Mouse (Mus musculus): ENCODE results near the gene Nlk. TPM values are rescaled to one million over a fixed set of nuclear protein-coding genes. Genes with fewer than 3 reads are reported as not detected.

The Nlk gene
- polyA plus RNA-seq, 1 experiment from 2014 or later = 6.1 TPM

GRCm38 (mm10) chr11:78521880-78522279 is 175.3 kb downstream of the Nlk start:
- Histone ChIP-seq H3K9ac (replicated peaks) (no peak overlapping the region), H3K4me1 (ENCODE audit: insufficient read depth) (no peaks in the 10 kb centered on the region), H3K4me2 (ENCODE audit: low read depth, low read length) (no peak overlapping the region), H3K9me3 (ENCODE audit: low read length) (no peaks in the 10 kb centered on the region), H3K4me3 (ENCODE audit: low read depth, low read length) (no peak overlapping the region), H3K27me3 (ENCODE audit: insufficient read depth, low read length) (no peaks in the 10 kb centered on the region), H3K27ac (ENCODE audit: low read depth) (no peak overlapping the region), H3K36me3 (replicated peaks; ENCODE audit: insufficient read depth, low read length) (peaks cover 75% of the 10 kb centered on the region)
- WGBS (ENCODE audit: insufficient replicate concordance) = 87% methylated on average over 3 of the region's 3 CpGs
- no peak for ATAC-seq
- no peak for DNase-seq
- TF ChIP-seq CTCF (IDR thresholded peaks at IDR 0.05; ENCODE audit: low read depth) = no peak
- no peak for TF ChIP-seq EP300 (IDR thresholded peaks at IDR 0.05; ENCODE audit: low read depth)

GRCm38 (mm10) chr11:78518931-78519330 is 178.2 kb downstream of the Nlk start:
- Histone ChIP-seq H3K9ac (replicated peaks) (no peak overlapping the region), H3K9me3 (ENCODE audit: low read length) (no peaks in the 10 kb centered on the region), H3K4me1 (ENCODE audit: insufficient read depth) (peaks cover 2% of the 10 kb centered on the region; the same call in 1 of the 2 replicates), H3K36me3 (replicated peaks; ENCODE audit: insufficient read depth, low read length) (peaks cover 70% of the 10 kb centered on the region), H3K4me2 (ENCODE audit: low read depth, low read length) (no peak overlapping the region), H3K4me3 (ENCODE audit: low read depth, low read length) (no peak overlapping the region), H3K27me3 (ENCODE audit: insufficient read depth, low read length) (no peaks in the 10 kb centered on the region), H3K27ac (ENCODE audit: low read depth) (no peak overlapping the region)
- ATAC-seq (no peak), DNase-seq (no peak)
- TF ChIP-seq CTCF (IDR thresholded peaks at IDR 0.05; ENCODE audit: low read depth) (no peak), EP300 (IDR thresholded peaks at IDR 0.05; ENCODE audit: low read depth) (no peak)
- 90% methylated on average over 10 of the region's 10 CpGs for WGBS (ENCODE audit: insufficient replicate concordance)

Other genes with a start within 250 kb of the Nlk start
- 20.5 and 22.3 TPM in 2 replicates for gene Slc46a1, start 231.7 kb downstream of the Nlk start, polyA plus RNA-seq (2015; fragmentation: Nextera tagmentation; extraction: Ambion mirVana)
- gene Sarm1, start 199.6 kb downstream of the Nlk start, polyA plus RNA-seq (2015; fragmentation: Nextera tagmentation; extraction: Ambion mirVana) = 0.14 and 0.21 TPM in 2 replicates
- gene Vtn, start 198.3 kb downstream of the Nlk start, polyA plus RNA-seq (2015; fragmentation: Nextera tagmentation; extraction: Ambion mirVana) = 2,013 and 2,040 TPM in 2 replicates
- 0.11 and 0.16 TPM in 2 replicates for gene Sebox, start 193.9 kb downstream of the Nlk start, polyA plus RNA-seq (2015; fragmentation: Nextera tagmentation; extraction: Ambion mirVana)
- 21.1 TPM in 2 replicates for gene Tmem199, start 185.2 kb downstream of the Nlk start, polyA plus RNA-seq (2015; fragmentation: Nextera tagmentation; extraction: Ambion mirVana)
- 94.2 and 96.6 TPM in 2 replicates for gene Poldip2, start 185.2 kb downstream of the Nlk start, polyA plus RNA-seq (2015; fragmentation: Nextera tagmentation; extraction: Ambion mirVana)
- gene Tnfaip1, start 161.0 kb downstream of the Nlk start, polyA plus RNA-seq (2015; fragmentation: Nextera tagmentation; extraction: Ambion mirVana) = 12.9 and 13.1 TPM in 2 replicates
- gene Ift20, start 161.0 kb downstream of the Nlk start, polyA plus RNA-seq (2015; fragmentation: Nextera tagmentation; extraction: Ambion mirVana) = 82.3 and 85.1 TPM in 2 replicates
- gene Tmem97, start 146.6 kb downstream of the Nlk start, polyA plus RNA-seq (2015; fragmentation: Nextera tagmentation; extraction: Ambion mirVana) = 79.2 and 81.5 TPM in 2 replicates
- 19.0 and 20.1 TPM in 2 replicates for gene Ccnq, start 54.4 kb upstream of the Nlk start, polyA plus RNA-seq (2015; fragmentation: Nextera tagmentation; extraction: Ambion mirVana)
- gene Lyrm9, start 129.2 kb upstream of the Nlk start, polyA plus RNA-seq (2015; fragmentation: Nextera tagmentation; extraction: Ambion mirVana) = 12.9 and 16.5 TPM in 2 replicates
- not detected in 2 replicates for gene Nos2, start 223.4 kb upstream of the Nlk start, polyA plus RNA-seq (2015; fragmentation: Nextera tagmentation; extraction: Ambion mirVana)